Mouse (Mus musculus) forebrain, postnatal 0 days (tissue): Measurements from ENCODE around the gene March11. TPM values are rescaled to one million over a fixed set of nuclear protein-coding genes. Genes with fewer than 3 reads are reported as not detected.

Experiments
- ATAC-seq: fragments of 200-750 bp; cut with Nextera tagmentation; 2 replicates; pipeline ENCODE4 v1.8.0; 2017; ENCODE audit warnings: mild to moderate bottlenecking, moderate library complexity
- DNase-seq: peaks from one replicate; pipeline ENCODE4 v3.0.0-alpha.2; 2015
- H3K27ac ChIP-seq: fragments of 300-500 bp; sonication (generic); 2 replicates; pipeline ENCODE4 v1.5.1; 2014; ENCODE audit warnings: low read depth, mild to moderate bottlenecking, antibody characterized with exemption, low read length, moderate library complexity, mixed read lengths
- H3K27me3 ChIP-seq: fragments of 300-500 bp; sonication (generic); 2 replicates; pipeline ENCODE4 v1.6.1; 2014; ENCODE audit warnings: mild to moderate bottlenecking, low read length, mixed read lengths; ENCODE audit not compliant: insufficient read depth
- H3K36me3 ChIP-seq: fragments of 300-500 bp; sonication (generic); 2 replicates; pipeline ENCODE4 v1.6.1; 2014; ENCODE audit warnings: mild to moderate bottlenecking, moderate library complexity; ENCODE audit not compliant: insufficient read depth
- H3K4me1 ChIP-seq: fragments of 300-500 bp; sonication (generic); 2 replicates; pipeline ENCODE4 v1.6.1; 2014; ENCODE audit warnings: antibody characterized with exemption; ENCODE audit not compliant: insufficient read depth
- H3K4me2 ChIP-seq: fragments of 300-500 bp; sonication (generic); 2 replicates; pipeline ENCODE4 v1.6.1; 2014; ENCODE audit warnings: low read depth, mild to moderate bottlenecking, moderate library complexity
- H3K4me3 ChIP-seq: fragments of 300-500 bp; sonication (generic); 2 replicates; pipeline ENCODE4 v1.5.1; 2014; ENCODE audit warnings: low read depth, low read length, mixed read lengths
- H3K9ac ChIP-seq: fragments of 300-500 bp; sonication (generic); 2 replicates; pipeline ENCODE4 v1.6.1; 2014; ENCODE audit warnings: mild to moderate bottlenecking
- H3K9me3 ChIP-seq: fragments of 300-500 bp; sonication (generic); 2 replicates; pipeline ENCODE4 v1.6.1; 2016; ENCODE audit warnings: low read length
- CTCF ChIP-seq: sonication (generic); IDR thresholded peaks from 2 replicates; pipeline ENCODE4 v1.5.1; 2016; ENCODE audit warnings: antibody characterized with exemption, control low read depth, low read depth
- whole genome bisulfite sequencing: fragments of 180-500 bp; shearing (Covaris S2); extraction: QIAGEN DNeasy Blood & Tissue Kit; methylation state at CpG from one replicate; pipeline ENCODE4 v1.1.7; 2014; 5-methylcytosine and 5-hydroxymethylcytosine counted together
- polyA plus RNA-seq: library from polyadenylated mRNA; unstranded; fragments of >200 nt; fragmentation: Nextera tagmentation; extraction: Ambion mirVana; gene quantifications from 2 replicates; pipeline ENCODE4 v1.2.1, GENCODE M21; 2015
- total RNA-seq: library from RNA; depleted of rRNA; stranded (reverse); fragments of >200 nt; gene quantifications from 2 replicates; pipeline ENCODE4 v1.2.3, GENCODE M21; 2014

Gene March11
- total and polyA plus RNA-seq, 2 experiments from 2014 or later, result 3.6 to 7.4 TPM

DNA sequence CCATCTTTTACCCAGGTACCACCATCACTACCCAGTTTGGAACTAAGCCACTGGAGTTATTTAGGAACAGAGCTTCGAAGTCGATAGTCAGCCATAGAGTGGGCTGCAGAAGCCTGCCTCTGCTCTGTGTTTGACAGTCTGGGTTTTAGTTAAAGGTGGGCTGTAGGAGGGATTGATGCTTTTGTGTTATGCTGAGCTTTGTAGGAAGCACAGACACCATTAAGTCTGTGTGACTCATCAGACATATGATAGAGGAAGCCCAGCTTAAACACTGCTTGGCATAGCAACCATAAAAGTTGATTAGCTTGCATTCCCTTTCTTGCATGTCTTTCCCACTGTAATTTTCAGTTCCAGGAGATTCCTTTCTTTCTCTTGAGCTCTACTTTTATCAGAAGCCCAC, 87.7 kb downstream of the March11 start:
- no peaks in the 10 kb centered on the region for H3K9me3 ChIP-seq
- TF ChIP-seq CTCF, result no peak
- ATAC-seq (no peak), DNase-seq (no peak)
- no peaks in the 10 kb centered on the region for H3K36me3 ChIP-seq
- H3K9ac ChIP-seq, result no peak overlapping the region
- H3K27ac ChIP-seq, result no peak overlapping the region
- no peak overlapping the region for H3K4me3 ChIP-seq
- H3K4me1 ChIP-seq, result no peaks in the 10 kb centered on the region
- no peaks in the 10 kb centered on the region for H3K27me3 ChIP-seq
- H3K4me2 ChIP-seq, result no peak overlapping the region
- WGBS, result 96% methylated on average over 2 of the region's 2 CpGs

DNA sequence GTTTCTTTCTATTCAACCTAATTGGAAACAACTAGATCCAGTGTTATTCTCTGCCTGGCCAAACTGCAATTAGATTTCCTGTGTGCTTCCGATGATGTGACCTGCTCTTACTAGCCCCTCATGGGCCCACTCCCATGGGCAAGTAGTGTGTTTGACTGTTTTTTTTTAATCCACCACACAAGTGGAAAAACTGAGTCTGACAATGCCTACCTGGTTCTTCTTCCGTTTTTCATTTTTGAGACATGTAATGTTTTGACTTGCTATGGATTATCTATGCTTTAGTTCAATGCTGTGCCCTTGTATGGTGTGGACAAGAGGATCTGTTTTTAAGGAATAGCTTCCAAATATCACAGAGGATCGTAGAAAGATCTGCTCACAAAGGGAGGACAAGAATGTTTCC, 116.4 kb downstream of the March11 start:
- Histone ChIP-seq H3K4me1 (no peaks in the 10 kb centered on the region), H3K27me3 (no peaks in the 10 kb centered on the region), H3K4me2 (no peak overlapping the region), H3K9me3 (no peaks in the 10 kb centered on the region), H3K27ac (no peak overlapping the region), H3K36me3 (no peaks in the 10 kb centered on the region), H3K9ac (no peak overlapping the region), H3K4me3 (no peak overlapping the region)
- WGBS, result 88% methylated on average over 3 of the region's 3 CpGs
- DNase-seq (no peak), ATAC-seq (no peak)
- TF ChIP-seq CTCF, result no peak

DNA sequence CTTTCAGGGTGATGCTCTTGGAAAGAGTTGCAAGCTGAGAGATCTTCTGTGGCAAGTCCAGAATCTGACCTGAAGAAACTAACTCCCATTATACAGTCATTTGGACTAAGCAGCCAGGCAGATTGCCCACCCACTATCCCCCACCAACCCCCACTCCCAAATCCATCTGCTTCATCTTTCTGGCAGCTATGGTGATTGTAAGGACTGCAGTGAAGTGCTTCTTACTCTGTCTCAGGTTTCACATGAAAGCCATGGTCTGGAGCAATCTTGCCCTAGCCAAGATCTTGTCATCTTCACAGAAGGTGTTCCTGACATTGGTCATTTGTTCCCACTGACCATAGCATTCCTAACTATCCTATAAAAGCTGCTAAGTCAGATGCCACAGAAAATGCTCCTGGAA, 117.4 kb downstream of the March11 start:
- ATAC-seq, result no peak
- Histone ChIP-seq H3K27ac (no peak overlapping the region), H3K9ac (no peak overlapping the region), H3K9me3 (no peaks in the 10 kb centered on the region), H3K27me3 (no peaks in the 10 kb centered on the region), H3K4me1 (no peaks in the 10 kb centered on the region), H3K4me3 (no peak overlapping the region), H3K36me3 (no peaks in the 10 kb centered on the region), H3K4me2 (no peak overlapping the region)
- TF ChIP-seq CTCF, result no peak
- DNase-seq, result no peak

DNA sequence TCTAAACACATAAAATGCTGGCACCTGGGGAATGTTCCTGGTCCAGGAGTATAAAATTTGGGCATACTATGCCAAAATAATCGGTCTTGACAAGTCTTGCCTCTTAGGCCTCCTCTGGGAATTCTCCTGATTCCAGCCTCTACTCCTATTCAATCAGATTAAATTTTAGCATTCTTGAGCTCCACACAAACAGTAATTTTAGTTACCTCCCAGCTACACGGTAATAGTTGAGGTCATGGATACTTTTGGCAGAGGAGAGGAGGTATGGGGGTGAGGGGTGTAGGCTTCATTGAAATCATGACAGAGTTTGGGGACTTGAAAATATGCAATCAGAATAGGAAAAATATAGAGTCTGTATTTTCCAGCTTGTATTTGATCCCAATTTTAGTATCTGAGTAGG, 121.7 kb downstream of the March11 start:
- Histone ChIP-seq H3K9ac (no peak overlapping the region), H3K4me3 (no peak overlapping the region), H3K4me1 (no peaks in the 10 kb centered on the region), H3K9me3 (no peaks in the 10 kb centered on the region), H3K27me3 (no peaks in the 10 kb centered on the region), H3K4me2 (no peak overlapping the region), H3K36me3 (no peaks in the 10 kb centered on the region), H3K27ac (no peak overlapping the region)
- no peak for TF ChIP-seq CTCF
- DNase-seq (no peak), ATAC-seq (no peak)
- WGBS, result 84% methylated on average over 2 of the region's 2 CpGs

DNA sequence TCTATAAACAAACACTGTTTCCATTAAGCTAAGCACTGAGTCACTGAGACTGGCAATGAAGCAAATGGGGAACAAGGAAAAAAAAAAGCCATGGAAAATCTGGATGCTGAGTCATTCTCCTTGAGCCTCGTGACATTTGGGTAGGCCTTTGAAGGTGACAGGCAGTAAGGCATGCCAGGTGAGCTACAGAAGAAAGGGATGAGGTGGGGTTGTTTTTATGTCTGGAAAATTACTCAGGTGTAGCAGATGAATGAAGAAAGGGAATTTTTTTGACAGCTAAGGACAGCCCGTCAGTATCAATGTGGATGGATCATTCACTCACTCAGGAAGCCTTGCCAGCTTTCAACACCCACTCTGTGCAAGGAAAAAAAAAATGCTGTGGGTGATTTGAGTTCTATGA, 123.8 kb downstream of the March11 start:
- H3K9ac ChIP-seq, result no peak overlapping the region
- no peak overlapping the region for H3K27ac ChIP-seq
- TF ChIP-seq CTCF, result no peak
- H3K4me1 ChIP-seq, result no peaks in the 10 kb centered on the region
- ATAC-seq (no peak), DNase-seq (no peak)
- WGBS, result 76% methylated on average over 2 of the region's 2 CpGs
- no peak overlapping the region for H3K4me2 ChIP-seq
- H3K9me3 ChIP-seq, result no peaks in the 10 kb centered on the region
- H3K27me3 ChIP-seq, result no peaks in the 10 kb centered on the region
- no peaks in the 10 kb centered on the region for H3K36me3 ChIP-seq
- no peak overlapping the region for H3K4me3 ChIP-seq

DNA sequence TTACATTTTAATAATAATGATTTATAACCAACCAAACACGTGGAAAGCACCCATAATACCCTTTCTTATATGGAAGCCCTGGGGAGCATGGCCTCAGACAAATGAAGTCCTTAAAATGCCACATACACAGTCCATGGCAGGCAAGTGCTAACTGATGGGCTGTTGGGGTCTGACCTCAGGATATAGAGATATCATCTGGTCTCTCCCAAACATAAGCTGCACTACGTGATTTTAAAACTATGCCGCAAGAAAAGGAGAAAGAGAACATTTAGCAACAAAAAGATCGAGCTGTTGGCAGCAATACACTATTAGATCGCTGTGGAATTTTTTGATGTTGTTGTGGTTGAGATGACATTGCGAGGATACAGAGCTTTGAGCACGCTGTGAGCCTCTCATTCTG, 126.9 kb downstream of the March11 start:
- no peaks in the 10 kb centered on the region for H3K27me3 ChIP-seq
- 84% methylated on average over 7 of the region's 7 CpGs for WGBS
- ATAC-seq (no peak), DNase-seq (no peak)
- no peaks in the 10 kb centered on the region for H3K9me3 ChIP-seq
- no peaks in the 10 kb centered on the region for H3K36me3 ChIP-seq
- TF ChIP-seq CTCF, result no peak
- H3K4me2 ChIP-seq, result no peak overlapping the region
- H3K4me3 ChIP-seq, result no peak overlapping the region
- no peak overlapping the region for H3K9ac ChIP-seq
- no peak overlapping the region for H3K27ac ChIP-seq
- no peaks in the 10 kb centered on the region for H3K4me1 ChIP-seq

DNA sequence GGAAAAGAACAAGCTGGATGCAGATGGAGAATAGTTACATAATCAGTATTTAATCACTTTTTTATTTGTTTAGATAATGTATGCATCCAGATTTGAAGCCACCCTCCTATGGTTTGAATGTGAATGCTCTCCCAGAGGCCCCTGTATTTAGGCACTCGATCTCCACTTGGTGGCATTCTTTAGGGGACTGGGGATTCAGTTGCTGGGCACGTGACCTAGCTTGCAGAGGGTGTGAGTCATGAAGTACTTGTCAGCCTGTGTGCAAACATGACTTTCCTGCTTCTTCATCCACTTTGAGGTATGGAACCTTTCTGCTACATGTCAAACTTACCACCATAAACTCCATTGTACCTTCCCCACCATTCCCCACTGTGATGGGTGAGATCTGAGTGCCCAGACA, 128.3 kb downstream of the March11 start:
- 63% methylated on average over 2 of the region's 2 CpGs for WGBS
- ATAC-seq, result no peak

More for the DNA sequence above, 128.3 kb downstream of the March11 start:
- H3K4me2 ChIP-seq, result no peak overlapping the region
- no peak overlapping the region for H3K4me3 ChIP-seq
- no peak overlapping the region for H3K9ac ChIP-seq
- TF ChIP-seq CTCF, result no peak
- H3K4me1 ChIP-seq, result no peaks in the 10 kb centered on the region
- H3K9me3 ChIP-seq, result no peaks in the 10 kb centered on the region
- H3K27me3 ChIP-seq, result no peaks in the 10 kb centered on the region
- no peak overlapping the region for H3K27ac ChIP-seq
- no peaks in the 10 kb centered on the region for H3K36me3 ChIP-seq
- no peak for DNase-seq
